Mouse (Mus musculus) layer of hippocampus, adult 18-20 months (tissue): ENCODE results near the gene Sun1. TPM values are rescaled to one million over a fixed set of nuclear protein-coding genes. Genes with fewer than 3 reads are reported as not detected.

ENCODE experiments used
- DNase-seq, 2 experiments: peaks; one replicate each; pipeline ENCODE4 v3.0.0; 2022; ENCODE audit warnings: low spot score in 2 of 2
- long read RNA-seq: library from polyadenylated mRNA; stranded (forward); transcript quantifications from one replicate; pipeline ENCODE4 v2.0.0, GENCODE M21; 2021
- total RNA-seq, 2 experiments: library from RNA; stranded (reverse); gene quantifications; 2 replicates each; pipeline ENCODE4 v1.2.3; 2021

Gene Sun1
- 10 to 100 TPM; 80.3 to 86.3 TPM for total RNA-seq
- long read RNA-seq, full-length matches to known transcripts, result 30 of 139 reads
- long read RNA-seq, partial matches to known transcripts, result 19 of 139 reads
- long read RNA-seq, other reads (novel, unspliced or antisense), result 90 of 139 reads

DNA sequence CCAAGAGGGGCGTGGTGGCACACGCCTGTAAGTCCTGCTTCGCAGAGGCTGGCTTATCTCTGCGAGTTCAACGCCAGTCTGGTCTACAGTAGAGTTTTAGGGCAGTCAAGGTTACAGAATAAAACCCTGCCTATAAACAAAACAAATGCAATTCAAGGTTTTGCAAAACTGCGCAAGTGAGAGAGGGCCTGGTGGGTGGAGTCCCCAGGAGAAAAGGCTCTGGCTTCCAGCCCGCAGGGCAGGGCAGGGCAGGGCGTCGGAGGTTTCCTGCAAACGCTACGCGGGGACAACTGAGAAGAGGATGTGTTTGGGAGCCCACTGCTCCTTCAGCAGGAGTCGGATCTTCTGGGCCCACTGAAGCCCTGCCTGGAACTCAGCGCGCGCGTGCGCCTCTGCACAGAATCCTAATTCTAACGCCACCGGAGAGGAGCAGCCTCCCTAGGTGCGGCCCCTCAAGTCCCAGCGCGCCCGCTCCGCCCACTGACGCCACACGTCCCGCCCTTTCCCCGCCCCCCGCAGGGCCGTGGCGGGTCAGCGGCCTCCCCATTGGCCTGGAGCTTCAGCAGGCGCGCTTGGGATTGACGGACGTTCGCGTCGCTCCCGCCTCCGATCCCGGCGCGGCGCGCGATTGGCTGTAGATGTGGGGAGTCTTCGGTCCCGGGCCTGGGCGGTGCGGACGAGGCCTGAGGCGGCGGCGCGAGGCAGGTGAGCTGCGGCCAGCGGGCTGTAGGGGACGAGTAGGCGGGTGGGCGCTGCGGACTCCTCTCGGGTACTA, at the start of gene Sun1:
Sun1 (plus strand) TSS at position 643 of the 775 bp plus-strand sequence.
- DNase-seq, result peak; percentile 98

DNA sequence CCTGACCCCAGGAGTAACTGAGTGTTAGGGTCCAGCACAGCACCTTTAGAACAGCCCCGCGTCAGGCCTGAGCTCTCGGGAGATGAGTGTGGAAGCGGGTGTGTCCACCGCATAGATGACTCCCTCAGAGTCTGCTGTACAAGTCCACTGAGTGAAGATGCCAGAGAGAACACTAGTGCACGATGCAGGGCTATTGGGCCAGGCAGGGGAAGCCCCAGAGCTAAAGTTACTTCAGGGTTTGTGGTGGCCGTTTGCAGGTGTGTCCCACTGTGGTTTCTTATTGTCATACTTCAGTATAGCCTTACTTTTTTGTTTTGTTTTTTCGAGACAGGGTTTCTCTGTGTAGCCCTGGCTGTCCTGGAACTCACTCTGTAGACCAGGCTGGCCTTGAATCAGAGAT, 39.5 kb upstream of the Sun1 start:
- no peak for DNase-seq

DNA sequence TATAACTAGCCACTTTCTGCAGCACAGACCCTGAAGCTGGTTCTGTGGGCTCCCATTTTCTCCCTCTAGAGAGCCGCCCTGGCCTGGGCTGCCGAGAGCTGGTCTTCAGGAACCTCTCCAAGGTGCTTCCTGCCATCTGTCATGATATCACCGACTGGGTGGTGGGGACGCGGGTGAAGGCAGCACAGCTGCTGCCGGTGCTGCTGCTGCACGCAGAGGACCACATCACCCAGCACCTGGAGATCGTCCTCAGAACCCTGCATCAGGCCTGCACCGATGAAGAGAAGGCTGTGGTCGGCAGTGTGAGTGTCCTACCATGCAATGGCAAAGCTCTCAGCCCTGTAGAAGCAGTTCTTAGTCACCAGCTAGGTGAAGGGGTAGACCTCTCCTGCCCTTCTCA, 38.8 kb upstream of the Sun1 start:
- DNase-seq, result no peak

DNA sequence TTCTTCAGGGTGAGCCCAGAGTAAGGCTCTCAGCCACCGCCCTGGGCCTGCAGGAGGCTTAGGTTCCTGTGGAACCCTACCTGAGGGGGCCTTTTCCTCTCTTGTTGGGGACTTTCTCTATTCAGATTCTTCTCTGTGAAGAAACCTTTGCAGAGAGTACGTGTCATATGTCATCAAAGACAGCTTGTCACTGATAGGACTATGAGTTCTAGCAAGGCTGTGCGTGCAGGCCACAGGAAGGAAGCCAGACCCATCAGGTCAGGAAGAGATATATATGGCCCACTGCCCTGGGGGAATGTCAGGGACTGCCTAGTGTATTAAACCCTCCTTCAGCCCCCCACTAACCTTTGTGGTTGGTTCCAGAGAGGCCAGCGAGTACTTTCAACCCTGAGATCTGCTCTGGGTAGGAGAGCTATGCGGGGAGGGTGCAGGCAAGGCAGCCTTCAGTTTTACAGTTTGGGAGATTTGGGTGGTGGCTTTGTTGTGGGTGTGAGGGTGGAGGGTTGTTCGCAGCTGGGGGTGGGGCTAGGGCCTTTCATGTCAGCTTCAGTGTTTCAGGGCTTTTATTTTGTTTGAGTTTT, 33.6 kb upstream of the Sun1 start:
- DNase-seq, result no peak

DNA sequence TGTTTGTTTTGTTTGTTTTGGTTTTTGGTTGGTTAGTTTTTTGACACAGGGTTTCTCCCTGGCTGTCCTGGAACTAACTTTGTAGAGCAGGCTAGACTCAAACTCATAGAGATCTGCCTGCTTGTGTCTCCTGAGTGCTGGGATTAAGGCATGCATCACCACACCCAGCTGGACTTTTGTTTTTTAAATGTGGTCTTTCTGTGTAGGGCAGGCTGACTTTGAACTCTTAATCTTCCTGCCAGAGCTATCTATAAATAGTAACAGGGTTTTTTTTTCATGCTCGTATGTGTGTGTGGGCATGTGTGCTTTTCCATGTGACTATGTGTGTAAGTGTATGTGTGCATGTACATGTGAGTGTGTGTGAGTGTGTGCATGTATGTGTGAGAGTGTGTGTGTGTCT, 32.9 kb upstream of the Sun1 start:
- no peak for DNase-seq

DNA sequence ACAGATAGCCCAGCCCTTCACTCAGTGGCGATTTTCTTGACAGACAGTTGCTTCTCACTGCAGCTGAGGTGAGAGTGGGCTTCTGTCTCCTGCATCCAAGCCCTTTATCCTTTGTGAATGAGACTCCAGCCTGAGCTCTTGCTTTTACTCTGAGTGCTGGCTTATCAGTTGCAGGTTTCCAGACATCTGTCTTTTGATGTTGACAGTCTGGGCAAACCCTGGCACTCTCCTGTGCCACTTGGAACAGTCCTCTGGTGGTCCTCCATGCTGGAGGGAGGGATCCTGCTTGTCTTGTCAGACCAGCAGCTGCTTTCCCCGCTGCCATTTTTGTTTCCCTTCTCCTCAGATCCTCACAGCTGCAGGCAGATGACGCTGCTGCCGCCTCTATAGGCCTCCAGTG, 28.5 kb upstream of the Sun1 start:
- no peak for DNase-seq

DNA sequence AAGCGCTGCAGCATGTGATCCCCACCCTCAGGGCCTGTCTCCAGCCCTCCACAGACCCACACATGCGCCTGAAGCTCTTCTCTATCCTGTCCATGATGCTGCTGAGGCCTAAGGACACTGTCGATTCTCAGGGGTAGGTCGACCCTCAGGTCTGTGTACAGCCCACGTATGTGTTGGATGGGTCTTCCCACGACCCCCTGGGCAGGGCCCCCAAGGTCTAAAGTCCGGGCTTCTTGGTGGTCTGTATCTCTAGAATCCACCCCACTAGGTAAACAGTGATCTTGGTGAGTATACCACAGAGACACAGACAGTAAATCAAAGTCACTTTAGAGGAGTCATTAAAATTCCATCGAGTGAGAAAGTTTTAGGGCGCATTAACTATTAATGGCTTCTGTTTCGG, 26.3 kb upstream of the Sun1 start:
- no peak for DNase-seq

DNA sequence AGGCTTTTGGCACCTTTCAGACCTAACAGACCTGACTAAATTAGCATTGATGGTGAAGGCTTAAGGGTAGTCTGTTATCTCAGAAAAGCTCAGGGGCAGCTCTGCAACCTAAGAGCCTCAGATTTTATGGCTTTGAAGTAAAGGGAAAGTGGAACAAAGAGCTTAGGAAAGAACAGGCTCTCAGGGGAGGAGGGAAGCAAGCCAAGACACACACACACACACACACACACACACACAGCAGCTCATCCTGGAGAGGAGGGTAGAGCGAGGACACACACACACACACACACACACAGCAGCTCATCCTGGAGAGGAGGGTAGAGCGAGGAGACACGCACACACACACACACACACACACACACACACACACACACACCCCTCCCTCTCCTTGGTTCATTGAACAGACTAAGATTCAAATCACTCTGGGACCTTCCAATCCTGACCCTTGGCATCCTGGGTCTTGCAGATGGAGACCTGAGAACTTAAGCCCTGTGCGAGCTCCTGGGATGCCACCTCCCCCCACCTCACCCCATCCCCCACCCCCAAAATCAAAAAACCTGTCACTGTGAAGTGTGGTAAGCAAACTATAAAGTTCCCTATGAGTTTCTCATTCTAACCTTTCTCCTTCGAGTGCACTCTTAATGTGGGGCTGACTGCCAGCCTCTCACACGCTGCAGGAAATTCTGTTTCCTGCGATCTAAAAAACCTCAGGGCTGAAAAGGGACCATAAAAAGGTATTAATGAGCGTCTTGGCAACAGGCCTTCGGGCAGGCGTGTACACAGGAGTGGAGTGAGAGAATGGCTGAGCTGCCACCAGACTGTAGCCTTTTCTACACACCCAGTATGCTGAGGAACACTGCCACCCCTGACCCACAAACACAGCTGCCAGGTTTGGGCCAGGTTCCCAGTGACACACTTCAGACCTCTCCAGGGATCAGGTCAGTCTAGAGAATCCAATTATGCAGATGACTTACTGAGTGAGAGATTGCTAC, 25.6 kb upstream of the Sun1 start:
- DNase-seq, result no peak

DNA sequence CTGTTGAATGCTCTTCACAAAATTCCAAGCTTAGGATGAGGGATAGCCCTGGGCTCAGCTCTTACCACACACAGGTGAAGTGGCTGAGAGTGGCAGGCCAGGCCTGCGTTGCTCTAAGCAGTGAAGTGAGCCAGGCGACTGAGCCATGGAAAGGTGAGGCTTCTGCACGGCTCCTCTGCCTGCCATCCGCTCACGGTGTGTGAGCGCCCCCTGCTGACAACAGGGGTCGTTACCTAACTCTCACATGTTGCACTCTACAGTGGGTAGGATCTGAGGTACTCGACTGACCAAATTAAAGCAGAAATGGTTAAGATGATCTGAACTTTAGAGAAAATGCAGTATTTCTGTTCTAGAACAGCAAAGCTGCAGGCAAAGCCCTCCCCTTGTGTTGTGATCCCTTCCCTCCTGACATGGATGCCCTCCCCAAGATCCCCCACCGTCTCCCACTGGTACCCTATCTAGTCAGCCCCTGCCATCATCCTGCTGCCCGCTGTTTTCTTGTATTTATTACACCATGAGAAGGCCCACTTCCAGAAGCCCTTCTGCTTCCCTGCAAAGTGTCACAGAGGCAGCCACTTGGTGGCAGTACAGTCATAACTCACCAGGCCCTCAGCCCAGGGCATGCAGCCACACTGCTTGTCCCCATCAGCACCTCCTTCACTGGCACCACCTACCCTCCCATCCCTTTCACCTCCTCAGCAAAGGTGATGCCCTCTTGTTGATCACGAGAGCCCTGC, 21.4 kb upstream of the Sun1 start:
- DNase-seq, result peak; percentile 66 to 83

DNA sequence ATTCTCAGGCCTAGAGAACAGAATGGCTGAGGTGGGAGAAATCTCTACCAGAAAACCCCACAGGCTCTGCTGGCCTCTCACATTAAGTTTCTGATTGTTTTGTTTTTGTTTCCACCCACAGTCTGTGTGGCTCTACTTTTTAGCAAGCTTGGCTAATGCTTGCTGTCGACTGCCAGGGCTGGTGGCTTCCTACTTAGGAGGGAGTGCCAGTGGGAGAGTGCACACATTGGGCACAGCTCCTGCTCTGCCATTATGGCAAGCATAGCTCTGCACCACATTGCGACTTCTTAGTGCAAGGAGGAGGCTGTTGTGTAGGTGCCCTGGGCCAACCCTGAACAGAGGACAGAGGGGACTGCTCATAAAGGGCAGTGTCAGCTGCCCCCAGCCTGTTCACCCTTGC, 17.3 kb upstream of the Sun1 start:
- DNase-seq, result peak; percentile 36 to 59

DNA sequence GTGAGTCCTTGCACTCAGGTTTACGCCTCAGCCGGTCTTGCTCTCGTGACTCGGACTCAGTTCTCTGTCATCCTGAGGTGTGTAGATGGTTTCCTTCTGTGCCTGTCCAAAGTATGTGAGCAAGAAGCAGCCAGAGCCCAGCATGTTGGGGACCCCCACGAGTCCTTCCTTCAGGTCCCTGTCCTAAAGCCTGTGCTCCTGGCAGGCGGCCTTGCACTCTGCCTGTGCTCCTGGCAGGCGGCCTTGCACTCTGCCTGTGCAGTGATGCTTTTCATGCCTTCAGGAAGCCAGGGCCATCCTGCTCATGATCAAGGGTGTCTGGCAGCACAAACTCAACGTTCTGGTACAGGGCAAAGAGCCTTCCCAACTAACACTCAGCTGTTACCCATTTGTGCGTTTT, 16.8 kb upstream of the Sun1 start:
- no peak for DNase-seq

DNA sequence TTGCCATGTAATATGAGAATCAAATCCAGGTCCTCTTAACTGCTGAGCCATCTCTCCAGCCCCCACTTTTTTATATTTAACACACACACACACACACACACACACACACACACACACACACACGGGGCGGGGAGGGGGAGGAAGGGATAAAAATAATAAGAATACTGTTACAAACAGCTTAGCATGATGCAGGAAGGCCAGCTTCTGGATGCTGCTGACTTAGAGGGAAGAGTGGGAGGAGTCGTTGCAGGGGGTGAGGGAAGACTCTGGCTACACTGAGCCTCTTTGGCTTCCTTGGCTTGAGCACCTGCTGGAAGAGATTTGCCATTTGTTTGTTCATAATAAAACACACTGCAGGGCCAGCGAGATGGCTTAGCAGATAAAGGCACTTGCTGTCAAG, 15.5 kb upstream of the Sun1 start:
- DNase-seq, result no peak

DNA sequence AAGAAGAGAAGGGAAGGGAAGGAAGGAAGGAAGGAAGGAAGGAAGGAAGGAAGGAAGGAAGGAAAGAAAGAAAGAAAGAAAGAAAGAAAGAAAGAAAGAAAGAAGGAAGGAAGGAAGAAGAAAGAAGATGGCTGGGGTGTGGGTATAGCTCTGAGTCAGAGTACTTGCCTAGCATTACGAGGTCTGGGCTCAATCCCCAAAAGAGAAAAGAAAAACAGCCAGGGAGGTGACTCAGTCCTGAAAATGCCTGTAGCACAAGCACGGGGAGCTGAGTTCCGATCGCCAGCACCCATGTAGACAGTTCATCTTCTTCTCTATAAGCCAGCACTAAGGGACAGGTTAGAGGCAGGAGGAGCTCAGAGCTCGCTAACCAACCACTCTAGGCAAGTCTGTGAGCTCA, 10.7 kb upstream of the Sun1 start:
- no peak for DNase-seq

DNA sequence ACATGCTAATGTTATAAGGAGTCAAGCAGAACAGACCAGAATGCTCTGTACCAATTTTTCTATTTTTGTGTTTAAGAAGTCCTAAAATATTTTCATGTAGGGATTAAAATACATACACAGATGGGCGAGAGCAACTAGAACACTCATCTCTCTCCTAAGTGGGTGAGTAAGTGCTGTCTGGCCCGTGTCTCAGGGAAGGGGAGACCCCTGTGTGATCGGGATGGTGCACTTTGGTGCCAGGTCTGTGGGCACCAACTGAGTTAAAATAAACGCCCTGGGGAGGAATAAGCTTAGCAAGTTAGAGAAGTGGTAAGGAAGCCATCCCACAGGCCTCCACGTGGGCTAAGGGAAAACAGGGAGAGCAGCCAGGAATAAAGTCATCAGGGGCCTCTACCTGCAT, 9.5 kb upstream of the Sun1 start:
- peak in 1 of 2 experiments; percentile 48 for DNase-seq

DNA sequence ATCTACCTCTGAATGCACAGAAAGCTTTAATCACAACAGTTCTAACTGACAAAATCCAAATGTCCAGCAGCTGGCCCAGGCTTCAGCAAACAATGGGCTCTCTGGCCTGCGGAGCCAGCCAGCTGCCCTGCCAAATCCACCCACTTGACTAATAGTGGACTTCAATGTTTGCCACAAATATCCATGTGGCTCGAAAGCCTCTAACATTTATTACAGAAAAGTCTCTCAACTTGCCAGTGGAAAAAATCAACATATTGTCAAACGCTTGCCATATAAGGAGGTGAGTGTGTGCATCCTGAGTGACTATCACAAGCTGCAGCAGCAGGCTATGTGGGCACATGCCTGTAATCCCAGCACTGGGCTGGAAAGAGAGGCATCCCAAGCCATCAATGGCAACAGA, 1.7 kb upstream of the Sun1 start:
- no peak for DNase-seq

DNA sequence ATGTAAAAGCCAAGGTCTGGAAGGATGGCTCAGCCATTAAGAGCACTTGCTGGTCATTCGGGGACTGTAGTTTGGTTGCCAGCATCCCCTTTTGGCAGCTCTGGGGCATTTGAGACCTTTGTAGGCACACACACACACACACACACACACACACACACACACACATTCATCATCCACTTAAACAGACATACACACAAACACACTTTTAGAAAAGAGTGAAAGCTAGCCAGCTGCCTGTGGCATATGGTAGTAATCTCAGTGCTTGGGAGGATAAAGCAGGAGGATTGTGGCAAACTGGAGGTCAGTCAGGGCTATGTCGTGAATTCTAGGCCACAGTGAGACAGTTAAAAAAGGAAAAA, 822 bp upstream of the Sun1 start:
- peak in 1 of 2 experiments; percentile 36 for DNase-seq

DNA sequence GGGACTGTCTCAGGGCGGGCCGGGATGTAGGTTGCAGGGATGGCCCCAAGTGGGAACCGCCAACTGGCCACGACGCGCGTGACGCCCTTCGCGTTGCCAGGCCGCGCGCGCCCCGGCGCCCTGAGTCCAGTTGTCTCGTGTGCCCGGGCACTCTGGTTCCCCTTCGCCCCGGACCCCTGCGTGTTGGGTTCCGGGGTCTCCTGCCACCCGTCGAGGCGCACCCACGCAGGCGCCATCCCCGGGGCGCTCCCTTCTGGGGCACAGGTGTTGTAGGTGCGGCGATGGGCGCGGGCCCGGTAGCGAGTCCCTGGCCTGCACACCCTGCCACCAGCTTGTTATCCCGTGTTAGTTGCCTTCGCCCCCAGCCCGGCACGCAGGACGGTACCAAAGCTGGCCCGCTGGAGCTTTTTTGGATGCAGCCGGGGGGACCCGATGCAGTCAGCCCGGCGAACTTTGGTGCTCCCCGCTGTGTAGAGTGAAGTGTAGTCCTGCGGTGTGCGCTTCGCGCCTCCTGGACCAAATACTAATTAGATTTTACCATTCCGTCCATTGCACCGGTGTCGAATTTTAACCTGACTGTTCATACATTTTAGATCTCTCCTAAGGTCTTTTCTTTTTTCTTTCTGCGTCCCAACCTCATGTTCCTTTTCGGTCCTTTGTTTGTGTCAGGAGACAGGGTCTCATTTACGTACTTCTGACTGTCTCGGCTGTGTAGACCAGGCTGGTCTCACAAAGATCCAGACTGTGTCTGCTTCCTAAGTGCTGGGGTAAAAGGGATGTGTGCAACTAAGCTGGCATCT, 533 bp downstream of the Sun1 start:
- DNase-seq, result no peak

DNA sequence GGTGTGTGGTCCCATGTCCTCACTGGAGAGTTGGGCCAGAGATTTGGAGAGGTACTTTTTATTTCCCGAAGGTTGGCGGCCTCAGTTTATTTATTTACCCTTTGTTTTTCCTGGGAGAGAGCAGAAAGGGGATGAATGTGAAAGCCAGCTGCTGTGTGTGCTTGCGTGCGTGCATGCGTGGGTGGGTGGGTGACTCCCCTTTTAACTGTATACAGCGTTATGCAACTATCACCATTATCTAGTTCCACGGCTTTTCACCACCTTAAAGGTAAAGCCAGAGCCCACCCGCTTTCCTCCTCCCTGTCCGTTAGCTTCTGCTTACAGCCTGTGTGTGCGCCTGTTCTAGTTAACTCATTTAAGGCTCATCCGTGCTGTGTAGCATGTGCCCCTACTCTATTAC, 1.7 kb downstream of the Sun1 start:
- peak in 1 of 2 experiments; percentile 47 for DNase-seq

DNA sequence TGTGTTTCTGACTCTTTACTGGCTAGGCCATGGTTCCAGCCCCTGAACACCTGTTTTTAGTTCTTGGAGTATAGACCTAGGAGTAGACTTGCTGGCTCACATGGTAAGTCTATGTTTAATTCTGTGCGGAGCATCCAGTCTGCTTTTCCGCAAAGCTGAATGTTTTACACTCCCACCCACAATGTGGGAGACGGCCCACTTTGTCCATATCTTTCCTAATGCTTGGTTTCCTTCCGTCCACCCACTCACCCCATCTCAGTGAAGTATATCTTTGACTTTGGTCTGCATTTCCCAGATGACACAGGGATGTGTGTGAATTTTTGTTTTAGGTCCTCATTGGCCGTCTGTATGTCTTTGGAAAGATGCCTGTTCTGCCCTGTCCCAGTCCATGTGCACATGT, 2.9 kb downstream of the Sun1 start:
- no peak for DNase-seq

DNA sequence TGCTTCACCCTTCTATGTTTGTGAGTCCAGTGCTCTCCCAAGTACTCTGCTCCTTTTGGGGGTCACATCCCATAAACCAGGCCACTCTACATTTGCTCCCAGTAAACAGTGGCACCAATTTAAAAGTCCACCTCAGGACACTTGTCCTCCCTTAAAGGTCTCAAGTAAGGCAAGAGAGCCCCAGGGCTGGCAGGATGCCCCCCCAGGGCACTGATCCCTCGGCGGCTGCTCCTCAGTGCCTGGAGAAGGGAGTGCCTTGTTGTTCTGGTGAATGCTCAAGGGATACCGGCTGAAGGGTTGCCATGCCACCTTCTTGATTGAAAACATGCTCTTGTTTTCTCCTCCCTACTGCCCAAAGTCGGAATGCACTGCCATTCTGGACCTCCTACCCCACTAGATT, 5.6 kb downstream of the Sun1 start:
- DNase-seq, result no peak
